Mouse (Mus musculus) spleen, embryonic (tissue): ENCODE data around the gene Paox.
"Not testable (repeated sequence)": the region's sequence is repeated elsewhere in the genome, so short reads cannot be mapped to it uniquely, and the experiment has no call there.

Experiments
- CTCF ChIA-PET: fragments of 350-600 bp; sonication (Branson Sonifier 250); formaldehyde crosslinking; loops from one replicate; lab custom pipeline; 2022; lab: Charles Lee

Gene Paox

GRCm38 (mm10) chr7:140120484-140120883, 4.9 kb downstream of the Paox start:
- CTCF ChIA-PET, result no interaction called here

GRCm38 (mm10) chr7:140121338-140121910, 5.8 kb downstream of the Paox start:
- CTCF ChIA-PET, result no interaction called here

- CTCF ChIA-PET, result no interaction called here
These were observed 7.2 kb downstream of the Paox start for GRCm38 (mm10) chr7:140122765-140123164.

- CTCF ChIA-PET, result no interaction called here
These were observed 8.8 kb downstream of the Paox start for GRCm38 (mm10) chr7:140124382-140124781.

GRCm38 (mm10) chr7:140125278-140126021, 9.9 kb downstream of the Paox start:
- CTCF ChIA-PET, result no interaction called here

DNA sequence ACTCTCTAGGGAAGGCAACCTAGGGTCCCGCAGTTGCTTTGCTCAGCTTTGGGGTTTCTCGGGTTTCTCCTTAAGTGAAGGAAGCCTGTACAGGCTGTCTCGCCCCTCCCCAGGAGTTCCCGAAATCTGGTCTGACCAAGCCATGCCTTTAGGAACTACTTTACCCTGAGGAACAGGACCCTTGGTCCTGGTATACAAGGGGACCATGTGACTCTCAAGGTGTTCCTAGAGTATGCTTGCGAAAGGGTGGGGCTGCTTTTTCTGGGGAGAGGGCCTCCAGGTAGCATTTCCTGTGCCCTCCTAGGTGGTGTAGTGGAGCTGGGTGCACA, 10.4 kb downstream of the Paox start:
- CTCF ChIA-PET, result no interaction called here

GRCm38 (mm10) chr7:140126934-140127333, 11.3 kb downstream of the Paox start:
- CTCF ChIA-PET, result no interaction called here

GRCm38 (mm10) chr7:140127911-140128310, 12.3 kb downstream of the Paox start:
- CTCF ChIA-PET, result no interaction called here

DNA sequence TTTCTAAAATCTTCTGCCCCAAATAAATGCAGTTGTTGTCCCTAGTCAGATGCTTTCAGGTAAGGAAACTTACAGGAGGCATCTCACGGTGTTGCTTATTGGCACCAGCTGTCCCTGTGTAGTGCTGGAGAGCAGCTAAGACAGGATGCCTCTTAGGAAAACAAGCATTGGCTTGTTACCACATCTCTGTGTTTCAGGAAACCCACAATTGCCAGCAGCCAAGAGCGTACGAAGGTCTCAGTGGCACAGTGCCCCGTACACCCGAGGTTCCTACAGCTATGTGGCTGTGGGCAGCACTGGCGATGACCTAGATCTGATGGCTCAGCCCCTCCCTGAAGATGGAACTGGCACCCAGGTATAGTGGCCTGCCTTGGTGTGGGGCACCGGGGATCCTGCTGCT, 16.6 kb downstream of the Paox start:
- CTCF ChIA-PET, result not testable (repeated sequence)

- CTCF ChIA-PET, result interaction anchor here (0.6 kb wide), 1 partner anchor 1029 kb away, joined by 3 read pairs; no protein-coding TSS in a partner anchor
These were observed 18.4 kb downstream of the Paox start for GRCm38 (mm10) chr7:140134033-140134432.

DNA sequence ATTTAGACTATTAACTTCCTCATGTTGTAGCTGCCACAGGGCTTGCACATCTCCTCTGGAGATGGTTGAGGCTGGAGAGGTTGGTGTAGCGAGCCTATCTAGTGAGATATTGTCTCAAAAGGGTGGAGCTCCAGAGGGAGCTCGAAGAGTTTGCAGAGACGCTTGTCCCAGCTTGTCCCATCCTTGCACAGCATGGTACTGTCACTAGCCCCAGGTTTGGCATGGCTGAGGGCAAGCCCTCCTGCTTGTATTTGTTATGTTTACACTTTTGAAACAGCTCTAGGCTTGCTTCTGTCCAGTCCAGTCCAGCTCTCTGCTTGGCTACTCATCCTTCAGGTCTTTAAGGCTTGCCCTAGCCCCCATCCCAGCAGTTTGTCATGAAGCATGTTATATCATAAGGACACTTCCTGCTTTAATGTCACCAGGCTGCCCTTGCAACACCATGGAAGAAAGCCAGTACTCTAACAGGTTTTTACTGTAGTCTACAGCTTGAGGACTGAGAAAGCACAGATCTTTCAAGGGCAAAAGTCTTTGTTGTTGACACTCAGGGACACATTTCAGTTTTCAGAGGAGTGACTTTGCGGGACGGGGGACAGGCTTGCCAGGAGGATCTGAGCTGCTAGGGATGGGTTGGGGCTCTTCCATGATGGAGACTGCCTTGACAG, 19.6 kb downstream of the Paox start:
- CTCF ChIA-PET, result no interaction called here

- CTCF ChIA-PET, result no interaction called here
These were observed 21.8 kb downstream of the Paox start, which contains the start of gene Mtg1 for GRCm38 (mm10) chr7:140137135-140138020. Gene Mtg1 (plus strand): TSS chr7:140137564.

DNA sequence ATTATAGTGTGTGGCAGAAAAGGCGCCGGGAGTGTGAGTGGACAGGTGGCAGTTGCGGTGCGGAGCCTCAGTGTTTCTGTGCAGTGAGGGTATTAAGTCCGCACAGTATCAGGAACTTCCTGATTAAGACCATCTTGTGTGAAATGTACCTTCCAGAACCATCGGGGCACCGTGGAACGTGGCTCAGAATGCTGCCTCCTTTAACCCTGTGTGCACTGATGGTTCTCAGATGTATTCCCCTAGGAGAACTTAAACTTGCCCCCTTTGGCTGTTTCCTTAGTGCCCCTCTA, 22.4 kb downstream of the Paox start:
- CTCF ChIA-PET, result no interaction called here

GRCm38 (mm10) chr7:140141350-140141749, 25.8 kb downstream of the Paox start:
- CTCF ChIA-PET, result interaction anchor here (0.6 to 1.2 kb wide), 2 partner anchors 25 to 146 kb away, joined by 3 to 4 read pairs; no protein-coding TSS in a partner anchor

DNA sequence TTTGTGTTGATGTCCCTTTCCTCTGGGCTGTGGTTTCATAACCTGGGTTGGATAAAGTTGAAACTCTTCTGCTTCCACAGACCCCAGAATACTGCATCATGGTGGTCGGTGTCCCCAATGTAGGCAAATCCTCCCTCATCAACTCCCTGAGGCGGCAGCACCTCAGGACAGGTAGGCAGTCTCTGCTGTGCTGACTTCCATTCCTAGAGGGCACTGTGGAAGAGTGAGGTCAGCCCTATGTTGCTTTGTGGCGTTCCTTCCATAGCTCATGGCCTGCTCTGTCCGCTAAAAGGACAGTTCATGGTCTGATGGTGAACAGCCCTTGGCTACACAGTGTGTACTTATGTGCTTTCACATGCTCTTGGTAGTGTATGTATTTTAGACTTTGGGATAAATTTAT, 29.0 kb downstream of the Paox start:
- CTCF ChIA-PET, result no interaction called here

GRCm38 (mm10) chr7:140153383-140153782, 37.8 kb downstream of the Paox start:
- CTCF ChIA-PET, result no interaction called here

DNA sequence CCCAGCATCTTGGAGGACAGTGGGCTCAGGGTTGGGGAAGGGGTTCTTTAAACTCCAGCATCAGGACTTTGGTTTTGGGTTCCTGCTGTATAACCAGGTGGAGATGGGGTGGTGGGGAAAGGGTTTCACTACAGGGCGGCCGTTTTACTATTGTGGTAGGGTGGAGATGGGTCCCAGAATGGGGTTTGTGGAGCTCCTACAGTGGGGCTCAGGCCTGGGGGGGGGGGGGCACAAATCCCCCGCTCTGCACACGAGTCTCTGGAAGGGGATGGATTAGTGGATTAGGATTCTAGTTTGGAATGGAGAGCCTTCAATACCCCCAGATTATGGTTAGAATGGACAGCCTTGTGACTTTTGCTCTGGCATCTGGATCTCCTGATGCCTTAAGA, 38.2 kb downstream of the Paox start:
- CTCF ChIA-PET, result no interaction called here

DNA sequence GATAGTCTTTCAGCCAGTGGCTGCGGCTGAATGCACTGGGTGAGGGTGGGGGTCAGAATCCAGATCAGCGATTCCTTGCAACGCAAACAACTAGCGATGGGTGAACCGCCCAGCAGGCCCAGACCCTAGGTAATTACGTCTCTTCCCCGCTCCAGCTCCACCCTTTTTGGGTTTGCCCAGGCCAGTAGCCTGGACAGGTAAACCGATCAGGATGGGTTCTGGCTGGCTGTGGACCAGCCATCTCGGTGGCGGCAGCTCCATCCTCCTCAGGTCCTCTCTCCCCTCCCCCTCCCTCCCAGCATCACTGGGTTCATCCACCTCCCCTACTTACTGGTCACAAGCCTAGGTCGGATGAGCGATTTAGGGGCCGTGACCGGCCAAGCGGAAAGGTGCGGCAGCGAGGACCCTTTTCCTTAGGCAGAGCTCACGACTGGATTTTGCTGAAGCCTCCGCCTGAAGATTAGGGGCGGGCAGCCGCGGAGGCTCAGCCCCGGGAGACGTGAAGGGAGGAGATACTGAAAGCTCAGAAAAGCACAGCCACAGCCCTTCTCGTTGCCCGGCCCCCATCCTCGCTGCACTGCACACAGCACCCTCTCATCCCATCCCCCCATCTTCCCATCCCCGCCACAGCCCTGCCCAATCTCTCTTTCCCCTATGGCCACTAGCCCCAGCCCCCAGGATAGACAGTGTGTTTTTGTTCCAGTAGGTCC, 38.8 kb downstream of the Paox start, which contains the start of gene Sprn:
TSS of gene Sprn (minus strand) at position 660 of the 710 bp plus-strand sequence.
- CTCF ChIA-PET, result no interaction called here

DNA sequence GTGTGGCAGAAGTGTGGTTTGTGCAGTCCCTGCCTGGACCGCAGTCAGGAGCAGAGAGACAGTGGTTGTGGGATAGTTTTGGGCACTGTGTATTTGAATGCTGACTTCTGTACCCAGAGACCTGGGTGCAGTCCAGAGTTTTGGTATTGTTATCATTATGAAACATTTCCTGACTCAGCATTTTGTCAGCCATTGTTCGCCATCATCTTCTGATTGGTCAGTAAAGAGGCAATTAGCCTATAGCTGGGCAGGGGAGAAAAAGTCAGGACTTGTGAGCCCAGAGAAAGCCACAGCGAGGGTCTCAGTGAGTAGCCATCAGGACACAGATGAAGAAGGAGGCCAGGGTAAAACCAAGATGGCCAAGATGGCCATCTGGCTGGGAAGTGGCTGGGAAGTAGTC, 44.8 kb downstream of the Paox start:
- CTCF ChIA-PET, result no interaction called here

GRCm38 (mm10) chr7:140164664-140165063, 49.1 kb downstream of the Paox start, which contains the start of gene Olfr522:
Gene Olfr522 (minus strand): TSS chr7:140164764.
- CTCF ChIA-PET, result no interaction called here

DNA sequence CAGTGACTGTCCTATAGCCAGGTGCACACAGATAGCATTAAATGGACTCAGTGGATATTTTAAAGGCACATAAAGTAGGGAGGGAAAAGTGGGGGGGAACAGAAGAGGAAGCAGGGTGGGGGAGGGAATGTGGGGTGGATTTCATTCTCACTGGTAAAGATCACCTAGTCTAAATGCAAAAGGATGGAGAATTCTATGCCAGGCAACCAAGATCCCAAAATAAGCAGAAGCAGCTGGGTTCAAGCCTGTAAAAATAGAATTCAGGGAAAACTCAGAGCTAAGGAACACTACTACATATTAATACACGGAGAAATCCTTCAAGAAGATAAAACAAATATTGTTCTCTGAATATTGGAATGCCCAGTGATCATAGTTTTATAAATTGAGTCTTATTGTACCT, 52.4 kb downstream of the Paox start:
- CTCF ChIA-PET, result no interaction called here
